Mouse (Mus musculus): ENCODE measurements at regions not wholly inside any gene's neighbourhood (a gene's known extent, or its start where the extent isn't known, plus 50 kb on each side); places are given as distances from the start of the nearest gene placed in this dataset.

GRCm38 (mm10) chr13:10574951-10575350, 214.3 kb upstream of the Chrm3 start:
- TF ChIP-seq CTCF (IDR thresholded peaks at IDR 0.05; ENCODE audit: borderline replicate concordance, insufficient read depth, low read depth, low read length) (no peak), POLR2A (IDR thresholded peaks at IDR 0.05; ENCODE audit: borderline replicate concordance, insufficient read depth, low read length) (no peak)

All from cerebellum, adult 2 months (tissue).